Mouse (Mus musculus): ENCODE measurements around the gene Gga1. TPM values are rescaled to one million over a fixed set of nuclear protein-coding genes. Genes with fewer than 3 reads are reported as not detected.

Gene Gga1
- polyA plus RNA-seq, 1 experiment from 2014 or later = 26.3 TPM

DNA sequence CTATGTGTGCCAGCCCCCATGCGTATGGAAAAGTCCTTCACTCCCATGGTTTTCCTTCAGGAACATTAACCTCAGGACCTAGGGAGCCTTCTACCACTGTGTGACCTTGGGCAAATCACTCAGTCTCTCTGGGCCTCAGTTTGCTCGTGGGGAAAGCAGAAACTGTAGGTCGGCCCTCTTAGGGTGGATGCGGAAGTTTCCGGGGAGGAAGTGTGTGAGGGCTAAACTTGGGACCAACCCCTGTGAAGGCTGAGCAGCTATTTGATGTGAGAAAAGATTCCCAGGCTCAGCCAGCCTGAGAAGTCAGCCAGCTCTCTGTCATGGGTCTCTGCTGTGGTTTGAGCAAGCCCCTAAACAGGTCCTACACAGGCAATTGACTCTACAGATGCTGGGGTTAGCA, 14.7 kb upstream of the Gga1 start:
- DNase-seq (ENCODE audit: low spot score) (no peak), ATAC-seq (ENCODE audit: low FRiP score) (no peak)
- 93% methylated on average over 5 of the region's 5 CpGs for WGBS
- H3K27me3 ChIP-seq (ENCODE audit: control insufficient read depth, insufficient read depth, low read length) = no peaks in the 10 kb centered on the region
- no peaks in the 10 kb centered on the region for H3K4me1 ChIP-seq (replicated peaks; ENCODE audit: control insufficient read depth, insufficient read depth, low read length)
- no peaks in the 10 kb centered on the region for H3K9me3 ChIP-seq (ENCODE audit: control insufficient read depth, low read length)
- H3K27ac ChIP-seq (ENCODE audit: low read depth, low read length) = no peak overlapping the region
- no peak overlapping the region for H3K4me2 ChIP-seq (replicated peaks; ENCODE audit: low read depth, low read length)
- H3K4me3 ChIP-seq (ENCODE audit: low read depth, low read length) = no peak overlapping the region
- H3K36me3 ChIP-seq (ENCODE audit: control insufficient read depth, insufficient read depth, low read length) = no peaks in the 10 kb centered on the region
- no peak overlapping the region for H3K9ac ChIP-seq (ENCODE audit: low read depth, low read length)

DNA sequence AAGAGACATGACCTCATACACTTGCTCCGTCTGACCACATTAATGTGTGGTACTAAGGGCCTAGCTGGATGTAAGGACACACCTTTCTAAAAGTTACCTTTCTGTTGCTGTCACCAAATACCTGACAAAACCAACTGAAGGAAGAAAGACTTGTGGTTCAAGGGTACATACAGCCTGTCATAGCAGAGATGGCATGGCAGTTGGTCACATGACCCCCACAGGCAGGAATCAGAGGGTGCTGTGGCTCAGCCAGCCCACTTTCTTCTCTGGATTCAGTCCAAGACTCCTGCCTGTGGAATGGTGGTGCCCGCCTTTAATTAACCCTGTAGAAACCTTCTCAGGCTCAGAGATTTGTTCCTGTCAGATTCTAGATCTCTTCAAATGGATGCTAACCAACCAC, 13.8 kb upstream of the Gga1 start:
- H3K4me1 ChIP-seq (replicated peaks; ENCODE audit: control insufficient read depth, insufficient read depth, low read length) = no peaks in the 10 kb centered on the region
- H3K36me3 ChIP-seq (ENCODE audit: control insufficient read depth, insufficient read depth, low read length) = no peaks in the 10 kb centered on the region
- H3K9me3 ChIP-seq (ENCODE audit: control insufficient read depth, low read length) = no peaks in the 10 kb centered on the region
- DNase-seq (ENCODE audit: low spot score) (no peak), ATAC-seq (ENCODE audit: low FRiP score) (no peak)
- no peaks in the 10 kb centered on the region for H3K27me3 ChIP-seq (ENCODE audit: control insufficient read depth, insufficient read depth, low read length)
- no peak overlapping the region for H3K9ac ChIP-seq (ENCODE audit: low read depth, low read length)
- no peak overlapping the region for H3K4me3 ChIP-seq (ENCODE audit: low read depth, low read length)
- no peak overlapping the region for H3K4me2 ChIP-seq (replicated peaks; ENCODE audit: low read depth, low read length)
- H3K27ac ChIP-seq (ENCODE audit: low read depth, low read length) = no peak overlapping the region
- WGBS = 91% methylated on average over 2 of the region's 2 CpGs

DNA sequence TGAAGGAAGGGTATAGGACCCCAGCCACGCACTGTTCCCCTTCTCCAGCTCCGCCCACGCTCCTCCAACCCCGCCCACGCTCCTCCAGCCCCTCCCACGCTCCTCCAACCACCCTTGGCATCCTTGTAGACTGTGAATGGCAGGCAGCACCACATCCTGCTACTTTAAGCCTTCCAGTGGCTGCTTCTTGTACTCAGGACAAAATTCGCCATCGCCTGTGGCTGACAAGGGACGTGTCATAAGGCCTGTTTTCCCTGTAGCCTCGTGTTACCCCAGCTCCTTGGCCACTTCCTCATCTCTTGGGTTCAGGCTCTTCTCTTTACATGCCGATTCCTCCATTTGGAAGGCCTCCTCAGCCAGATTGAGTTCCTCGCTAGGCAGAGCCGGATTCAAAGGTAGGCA, 13.1 kb upstream of the Gga1 start:
- Histone ChIP-seq H3K27me3 (ENCODE audit: control insufficient read depth, insufficient read depth, low read length) (no peaks in the 10 kb centered on the region), H3K4me2 (replicated peaks; ENCODE audit: low read depth, low read length) (no peak overlapping the region), H3K9ac (ENCODE audit: low read depth, low read length) (no peak overlapping the region), H3K4me3 (ENCODE audit: low read depth, low read length) (no peak overlapping the region), H3K4me1 (replicated peaks; ENCODE audit: control insufficient read depth, insufficient read depth, low read length) (peaks cover 4% of the 10 kb centered on the region; the same call in 1 of the 2 replicates), H3K36me3 (ENCODE audit: control insufficient read depth, insufficient read depth, low read length) (no peaks in the 10 kb centered on the region), H3K9me3 (ENCODE audit: control insufficient read depth, low read length) (no peaks in the 10 kb centered on the region), H3K27ac (ENCODE audit: low read depth, low read length) (no peak overlapping the region)
- 46% methylated on average over 13 of the region's 13 CpGs for WGBS
- ATAC-seq (ENCODE audit: low FRiP score) (no peak), DNase-seq (ENCODE audit: low spot score) (no peak)

DNA sequence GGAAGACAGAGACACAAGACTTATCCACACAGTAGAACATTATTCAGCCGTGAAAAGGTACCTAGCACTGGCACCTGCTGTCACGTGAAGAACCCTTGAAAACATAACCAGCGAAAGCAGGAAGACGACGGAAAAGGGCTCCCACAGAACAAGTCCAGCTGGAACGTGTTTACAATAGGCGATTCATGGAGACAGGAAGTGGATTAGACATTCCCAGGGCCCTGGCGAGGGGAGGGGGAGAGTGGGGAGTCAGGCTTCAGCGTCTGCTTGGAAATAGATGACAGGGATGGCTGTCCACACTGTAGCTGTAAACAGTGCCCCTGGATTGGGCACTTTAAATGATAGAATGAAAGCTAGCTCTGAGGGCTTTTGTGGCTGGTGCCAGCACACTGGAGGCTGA, 8.6 kb upstream of the Gga1 start:
- peaks cover 4% of the 10 kb centered on the region; the same call in 1 of the 2 replicates for H3K4me1 ChIP-seq (replicated peaks; ENCODE audit: control insufficient read depth, insufficient read depth, low read length)
- H3K4me2 ChIP-seq (replicated peaks; ENCODE audit: low read depth, low read length) = no peak overlapping the region
- no peak for ATAC-seq (ENCODE audit: low FRiP score)
- no peak overlapping the region for H3K4me3 ChIP-seq (ENCODE audit: low read depth, low read length)
- H3K27me3 ChIP-seq (ENCODE audit: control insufficient read depth, insufficient read depth, low read length) = no peaks in the 10 kb centered on the region
- peak; percentile 55 for DNase-seq (ENCODE audit: low spot score)
- H3K9ac ChIP-seq (ENCODE audit: low read depth, low read length) = no peak overlapping the region
- WGBS = 34% methylated on average over 9 of the region's 9 CpGs
- no peaks in the 10 kb centered on the region for H3K36me3 ChIP-seq (ENCODE audit: control insufficient read depth, insufficient read depth, low read length)
- no peaks in the 10 kb centered on the region for H3K9me3 ChIP-seq (ENCODE audit: control insufficient read depth, low read length)
- H3K27ac ChIP-seq (ENCODE audit: low read depth, low read length) = peak overlapping the region; percentile 31; the same call in 1 of the 2 replicates

GRCm38 (mm10) chr15:78868826-78869233, 8.2 kb upstream of the Gga1 start:
- peak overlapping the region; percentile 31; the same call in 1 of the 2 replicates for H3K27ac ChIP-seq (ENCODE audit: low read depth, low read length)

GRCm38 (mm10) chr15:78869775-78870174, 7.2 kb upstream of the Gga1 start:
- Histone ChIP-seq H3K27ac (ENCODE audit: low read depth, low read length) (no peak overlapping the region), H3K36me3 (ENCODE audit: control insufficient read depth, insufficient read depth, low read length) (no peaks in the 10 kb centered on the region), H3K9me3 (ENCODE audit: control insufficient read depth, low read length) (no peaks in the 10 kb centered on the region), H3K9ac (ENCODE audit: low read depth, low read length) (no peak overlapping the region), H3K4me2 (replicated peaks; ENCODE audit: low read depth, low read length) (no peak overlapping the region), H3K4me3 (ENCODE audit: low read depth, low read length) (no peak overlapping the region), H3K4me1 (replicated peaks; ENCODE audit: control insufficient read depth, insufficient read depth, low read length) (peaks cover 4% of the 10 kb centered on the region; the same call in 1 of the 2 replicates), H3K27me3 (ENCODE audit: control insufficient read depth, insufficient read depth, low read length) (no peaks in the 10 kb centered on the region)
- WGBS = 25% methylated on average over 6 of the region's 6 CpGs
- DNase-seq (ENCODE audit: low spot score) (peak; percentile 77), ATAC-seq (ENCODE audit: low FRiP score) (no peak)

More at GRCm38 (mm10) chr15:78868826-78869233, 8.2 kb upstream of the Gga1 start:
- Histone ChIP-seq H3K36me3 (ENCODE audit: control insufficient read depth, insufficient read depth, low read length) (no peaks in the 10 kb centered on the region), H3K4me1 (replicated peaks; ENCODE audit: control insufficient read depth, insufficient read depth, low read length) (peaks cover 4% of the 10 kb centered on the region; the same call in 1 of the 2 replicates), H3K4me2 (replicated peaks; ENCODE audit: low read depth, low read length) (no peak overlapping the region), H3K4me3 (ENCODE audit: low read depth, low read length) (no peak overlapping the region), H3K27me3 (ENCODE audit: control insufficient read depth, insufficient read depth, low read length) (no peaks in the 10 kb centered on the region), H3K9me3 (ENCODE audit: control insufficient read depth, low read length) (no peaks in the 10 kb centered on the region), H3K9ac (ENCODE audit: low read depth, low read length) (no peak overlapping the region)
- DNase-seq (ENCODE audit: low spot score) (peak; percentile 36), ATAC-seq (ENCODE audit: low FRiP score) (no peak)
- 65% methylated on average over 7 of the region's 7 CpGs for WGBS

DNA sequence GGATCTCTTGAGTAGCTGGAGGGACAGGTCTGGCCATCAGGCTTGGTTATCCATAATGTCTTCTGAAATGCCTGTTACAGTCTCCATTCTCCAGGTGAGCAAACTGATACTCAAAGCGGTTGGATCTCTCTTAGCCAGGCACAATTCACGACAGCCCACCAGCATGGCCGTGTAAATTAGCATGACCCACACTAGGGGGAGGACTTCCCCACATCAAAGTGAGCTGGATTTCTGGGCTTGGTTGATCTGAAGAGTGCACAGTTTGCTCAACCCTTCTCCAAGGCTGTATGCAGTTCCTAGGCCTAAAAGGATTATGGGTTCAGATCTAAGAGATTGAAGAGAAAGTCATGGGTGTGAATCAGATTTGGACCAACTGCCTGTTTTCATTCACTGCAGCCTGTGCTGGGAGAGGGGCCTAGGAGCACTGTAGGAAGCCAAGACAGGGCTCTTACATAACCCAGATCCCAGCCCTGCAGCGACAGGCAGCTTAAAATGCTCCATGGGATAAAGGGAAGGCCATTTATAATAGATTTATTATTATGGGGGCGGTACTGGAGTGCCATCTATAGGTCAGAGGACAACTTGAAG, 4.9 kb upstream of the Gga1 start:
- no peak overlapping the region for H3K27ac ChIP-seq (ENCODE audit: low read depth, low read length)
- H3K9ac ChIP-seq (ENCODE audit: low read depth, low read length) = no peak overlapping the region
- peaks cover 4% of the 10 kb centered on the region for H3K4me1 ChIP-seq (replicated peaks; ENCODE audit: control insufficient read depth, insufficient read depth, low read length)
- no peaks in the 10 kb centered on the region for H3K9me3 ChIP-seq (ENCODE audit: control insufficient read depth, low read length)
- no peak for ATAC-seq (ENCODE audit: low FRiP score)
- no peaks in the 10 kb centered on the region for H3K27me3 ChIP-seq (ENCODE audit: control insufficient read depth, insufficient read depth, low read length)
- no peak overlapping the region for H3K4me3 ChIP-seq (ENCODE audit: low read depth, low read length)
- H3K36me3 ChIP-seq (ENCODE audit: control insufficient read depth, insufficient read depth, low read length) = no peaks in the 10 kb centered on the region
- no peak for DNase-seq (ENCODE audit: low spot score)
- 51% methylated on average over 5 of the region's 5 CpGs for WGBS
- H3K4me2 ChIP-seq (replicated peaks; ENCODE audit: low read depth, low read length) = no peak overlapping the region

DNA sequence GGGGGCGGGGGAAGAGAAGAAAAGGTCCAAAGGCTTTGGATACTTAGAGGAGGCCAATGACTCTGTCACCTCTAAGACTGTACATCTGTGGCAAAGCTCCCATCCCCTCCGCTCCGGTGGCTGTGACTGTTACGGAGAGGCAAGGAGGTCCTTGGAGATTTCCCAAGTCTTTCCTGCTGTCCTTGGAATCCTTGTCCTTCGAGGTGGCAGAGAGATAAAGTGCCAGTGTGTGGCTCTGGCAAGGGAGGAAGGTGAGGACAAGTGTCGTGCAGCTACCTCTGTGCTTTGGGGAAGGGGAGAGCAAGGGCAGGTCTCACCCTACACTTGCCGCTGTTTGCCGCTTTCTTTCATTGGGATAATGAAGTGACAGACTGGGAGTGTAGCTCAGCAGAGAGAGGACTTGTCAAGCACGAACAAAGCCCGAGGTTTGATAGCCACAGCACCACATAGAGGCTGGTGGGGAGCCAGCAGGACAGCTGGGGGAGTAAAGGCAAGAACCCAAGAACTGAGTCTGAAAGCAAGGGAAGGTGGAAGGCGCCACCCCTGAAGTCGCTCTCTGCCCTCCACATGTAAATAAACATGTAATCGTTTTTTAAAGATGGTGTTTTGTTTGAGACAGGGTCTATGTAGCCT, 3.1 kb upstream of the Gga1 start:
- WGBS = 52% methylated on average over 13 of the region's 13 CpGs

GRCm38 (mm10) chr15:78874989-78875388, 2.0 kb upstream of the Gga1 start:
- Histone ChIP-seq H3K27me3 (ENCODE audit: control insufficient read depth, insufficient read depth, low read length) (no peaks in the 10 kb centered on the region), H3K9me3 (ENCODE audit: control insufficient read depth, low read length) (no peaks in the 10 kb centered on the region), H3K4me3 (ENCODE audit: low read depth, low read length) (no peak overlapping the region), H3K4me1 (replicated peaks; ENCODE audit: control insufficient read depth, insufficient read depth, low read length) (no peaks in the 10 kb centered on the region; the same call in 1 of the 2 replicates), H3K36me3 (ENCODE audit: control insufficient read depth, insufficient read depth, low read length) (no peaks in the 10 kb centered on the region), H3K27ac (ENCODE audit: low read depth, low read length) (no peak overlapping the region), H3K4me2 (replicated peaks; ENCODE audit: low read depth, low read length) (no peak overlapping the region), H3K9ac (ENCODE audit: low read depth, low read length) (no peak overlapping the region)
- 82% methylated on average over 8 of the region's 8 CpGs for WGBS
- DNase-seq (ENCODE audit: low spot score) (no peak), ATAC-seq (ENCODE audit: low FRiP score) (no peak)

More for the DNA sequence above, 3.1 kb upstream of the Gga1 start:
- no peaks in the 10 kb centered on the region for H3K9me3 ChIP-seq (ENCODE audit: control insufficient read depth, low read length)
- H3K4me2 ChIP-seq (replicated peaks; ENCODE audit: low read depth, low read length) = no peak overlapping the region
- no peaks in the 10 kb centered on the region for H3K36me3 ChIP-seq (ENCODE audit: control insufficient read depth, insufficient read depth, low read length)
- DNase-seq (ENCODE audit: low spot score) (no peak), ATAC-seq (ENCODE audit: low FRiP score) (no peak)
- no peak overlapping the region for H3K27ac ChIP-seq (ENCODE audit: low read depth, low read length)
- no peaks in the 10 kb centered on the region; the same call in 1 of the 2 replicates for H3K4me1 ChIP-seq (replicated peaks; ENCODE audit: control insufficient read depth, insufficient read depth, low read length)
- no peak overlapping the region for H3K9ac ChIP-seq (ENCODE audit: low read depth, low read length)
- H3K4me3 ChIP-seq (ENCODE audit: low read depth, low read length) = no peak overlapping the region
- no peaks in the 10 kb centered on the region for H3K27me3 ChIP-seq (ENCODE audit: control insufficient read depth, insufficient read depth, low read length)

Measured in hindbrain, embryonic 11.5 days (tissue).